Mouse (Mus musculus): ENCODE results near the gene Tmem248. TPM values are rescaled to one million over a fixed set of nuclear protein-coding genes. Genes with fewer than 3 reads are reported as not detected.

The Tmem248 gene
- polyA plus RNA-seq, 2 experiments, result 36.1 to 49.6 TPM

GRCm38 (mm10) chr5:130184193-130184856 is 32.6 kb upstream of the Tmem248 start:
- H3K4me1 ChIP-seq (ENCODE audit: control insufficient read depth, insufficient read depth, low read length), result no peaks in the 10 kb centered on the region
- H3K9ac ChIP-seq (ENCODE audit: low read depth, low read length, severe bottlenecking), result no peak overlapping the region
- peaks cover 4% of the 10 kb centered on the region for H3K36me3 ChIP-seq (ENCODE audit: control insufficient read depth, insufficient read depth, low read length)
- H3K9me3 ChIP-seq (ENCODE audit: control insufficient read depth, low read length), result no peaks in the 10 kb centered on the region
- ATAC-seq (ENCODE audit: low FRiP score, low read depth), result no peak
- H3K27ac ChIP-seq (replicated peaks; ENCODE audit: low read depth, low read length), result no peak overlapping the region
- no peak overlapping the region for H3K4me2 ChIP-seq (replicated peaks; ENCODE audit: low read depth, low read length, severe bottlenecking)
- no peak overlapping the region for H3K4me3 ChIP-seq (replicated peaks; ENCODE audit: low read length)
- H3K27me3 ChIP-seq (ENCODE audit: control insufficient read depth, insufficient read depth, low read length), result no peaks in the 10 kb centered on the region
- no peak for DNase-seq (ENCODE audit: low spot score)
- TF ChIP-seq POLR2A (IDR thresholded peaks at IDR 0.05; ENCODE audit: borderline replicate concordance, extremely low read depth, insufficient read depth, insufficient read length), result no peak
- WGBS, result 85% methylated on average over 9 of the region's 9 CpGs

GRCm38 (mm10) chr5:130185312-130185711 is 31.6 kb upstream of the Tmem248 start:
- Histone ChIP-seq H3K4me2 (replicated peaks; ENCODE audit: low read depth, low read length, severe bottlenecking) (no peak overlapping the region), H3K4me3 (replicated peaks; ENCODE audit: low read length) (no peak overlapping the region), H3K9me3 (ENCODE audit: control insufficient read depth, low read length) (no peaks in the 10 kb centered on the region), H3K36me3 (ENCODE audit: control insufficient read depth, insufficient read depth, low read length) (peaks cover 13% of the 10 kb centered on the region), H3K27ac (replicated peaks; ENCODE audit: low read depth, low read length) (no peak overlapping the region), H3K4me1 (ENCODE audit: control insufficient read depth, insufficient read depth, low read length) (no peaks in the 10 kb centered on the region), H3K9ac (ENCODE audit: low read depth, low read length, severe bottlenecking) (no peak overlapping the region), H3K27me3 (ENCODE audit: control insufficient read depth, insufficient read depth, low read length) (no peaks in the 10 kb centered on the region)
- ATAC-seq (ENCODE audit: low FRiP score, low read depth) (no peak), DNase-seq (ENCODE audit: low spot score) (no peak)
- no peak for TF ChIP-seq POLR2A (IDR thresholded peaks at IDR 0.05; ENCODE audit: borderline replicate concordance, extremely low read depth, insufficient read depth, insufficient read length)
- WGBS, result 87% methylated on average over 6 of the region's 6 CpGs

DNA sequence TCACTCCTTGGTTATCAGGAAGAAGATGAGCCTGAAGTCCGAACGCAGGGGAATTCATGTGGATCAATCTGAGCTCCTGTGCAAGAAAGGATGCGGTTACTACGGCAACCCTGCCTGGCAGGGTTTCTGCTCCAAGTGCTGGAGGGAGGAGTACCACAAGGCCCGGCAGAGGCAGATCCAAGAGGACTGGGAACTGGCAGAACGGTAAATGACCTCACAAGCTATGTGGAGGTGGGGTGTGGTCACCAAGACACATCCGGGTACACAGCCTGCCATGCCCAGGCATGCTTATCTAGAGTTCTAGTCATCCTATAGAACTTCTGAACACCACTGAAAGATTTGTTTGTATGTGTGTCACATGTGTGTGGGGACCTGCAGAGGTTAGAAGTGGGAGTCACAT is 29.5 kb upstream of the Tmem248 start:
- DNase-seq (ENCODE audit: low spot score), result no peak
- H3K36me3 ChIP-seq (ENCODE audit: control insufficient read depth, insufficient read depth, low read length), result peaks cover 33% of the 10 kb centered on the region
- ATAC-seq (ENCODE audit: low FRiP score, low read depth), result no peak
- no peak for TF ChIP-seq POLR2A (IDR thresholded peaks at IDR 0.05; ENCODE audit: borderline replicate concordance, extremely low read depth, insufficient read depth, insufficient read length)
- H3K27me3 ChIP-seq (ENCODE audit: control insufficient read depth, insufficient read depth, low read length), result no peaks in the 10 kb centered on the region
- H3K4me3 ChIP-seq (replicated peaks; ENCODE audit: low read length), result no peak overlapping the region
- H3K9me3 ChIP-seq (ENCODE audit: control insufficient read depth, low read length), result no peaks in the 10 kb centered on the region
- no peak overlapping the region for H3K4me2 ChIP-seq (replicated peaks; ENCODE audit: low read depth, low read length, severe bottlenecking)
- no peak overlapping the region for H3K9ac ChIP-seq (ENCODE audit: low read depth, low read length, severe bottlenecking)
- no peak overlapping the region for H3K27ac ChIP-seq (replicated peaks; ENCODE audit: low read depth, low read length)
- H3K4me1 ChIP-seq (ENCODE audit: control insufficient read depth, insufficient read depth, low read length), result no peaks in the 10 kb centered on the region
- WGBS, result 74% methylated on average over 7 of the region's 7 CpGs

DNA sequence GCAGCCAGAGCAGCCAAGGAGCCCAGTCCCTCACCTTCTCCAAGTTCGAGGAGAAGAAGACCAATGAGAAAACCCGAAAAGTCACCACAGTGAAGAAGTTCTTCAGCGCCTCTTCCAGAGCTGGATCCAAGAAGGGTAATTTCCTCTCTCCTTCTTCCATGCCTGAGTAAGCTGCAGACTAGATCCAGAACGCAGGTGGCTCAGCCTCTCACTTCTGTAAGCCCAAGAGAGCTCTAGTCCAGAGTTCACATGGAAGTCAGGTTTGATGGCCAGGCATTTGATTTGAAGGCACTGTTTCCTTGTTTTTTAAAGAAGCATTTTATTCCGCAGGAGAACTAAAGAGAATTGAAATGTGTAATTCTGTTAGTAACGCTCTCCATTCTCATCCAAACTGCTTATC is 26.0 kb upstream of the Tmem248 start:
- no peaks in the 10 kb centered on the region for H3K27me3 ChIP-seq (ENCODE audit: control insufficient read depth, insufficient read depth, low read length)
- H3K36me3 ChIP-seq (ENCODE audit: control insufficient read depth, insufficient read depth, low read length), result peaks cover 47% of the 10 kb centered on the region
- ATAC-seq (ENCODE audit: low FRiP score, low read depth) (no peak), DNase-seq (ENCODE audit: low spot score) (no peak)
- H3K4me1 ChIP-seq (ENCODE audit: control insufficient read depth, insufficient read depth, low read length), result no peaks in the 10 kb centered on the region
- H3K4me2 ChIP-seq (replicated peaks; ENCODE audit: low read depth, low read length, severe bottlenecking), result no peak overlapping the region
- no peak for TF ChIP-seq POLR2A (IDR thresholded peaks at IDR 0.05; ENCODE audit: borderline replicate concordance, extremely low read depth, insufficient read depth, insufficient read length)
- H3K4me3 ChIP-seq (replicated peaks; ENCODE audit: low read length), result no peak overlapping the region
- H3K9ac ChIP-seq (ENCODE audit: low read depth, low read length, severe bottlenecking), result no peak overlapping the region
- no peak overlapping the region for H3K27ac ChIP-seq (replicated peaks; ENCODE audit: low read depth, low read length)
- H3K9me3 ChIP-seq (ENCODE audit: control insufficient read depth, low read length), result no peaks in the 10 kb centered on the region
- 93% methylated on average over 6 of the region's 6 CpGs for WGBS

DNA sequence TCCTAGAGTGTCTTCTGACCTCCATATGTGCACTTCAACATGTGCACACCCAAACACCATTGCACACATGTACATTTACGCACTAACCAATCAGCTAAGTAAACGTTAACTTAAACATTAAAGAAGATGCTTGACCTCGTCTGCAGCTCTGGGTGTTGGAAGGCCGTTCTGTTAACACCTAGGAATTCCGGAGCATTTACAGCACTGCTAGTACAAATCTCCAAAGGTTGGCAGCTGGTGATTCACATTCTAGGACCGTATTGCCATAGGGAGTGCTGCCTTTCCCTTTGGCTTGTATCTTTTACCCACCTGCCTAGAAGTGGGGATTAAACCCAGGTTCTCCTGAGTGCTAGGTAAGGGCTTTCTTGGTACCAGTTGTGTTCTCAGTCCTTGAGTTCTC is 25.0 kb upstream of the Tmem248 start:
- no peaks in the 10 kb centered on the region for H3K4me1 ChIP-seq (ENCODE audit: control insufficient read depth, insufficient read depth, low read length)
- no peak for ATAC-seq (ENCODE audit: low FRiP score, low read depth)

More for the DNA sequence above, 25.0 kb upstream of the Tmem248 start:
- no peak for DNase-seq (ENCODE audit: low spot score)
- no peak overlapping the region for H3K4me2 ChIP-seq (replicated peaks; ENCODE audit: low read depth, low read length, severe bottlenecking)
- no peak overlapping the region for H3K27ac ChIP-seq (replicated peaks; ENCODE audit: low read depth, low read length)
- no peaks in the 10 kb centered on the region for H3K27me3 ChIP-seq (ENCODE audit: control insufficient read depth, insufficient read depth, low read length)
- H3K4me3 ChIP-seq (replicated peaks; ENCODE audit: low read length), result no peak overlapping the region
- WGBS, result 80% methylated on average over 6 of the region's 6 CpGs
- no peaks in the 10 kb centered on the region for H3K9me3 ChIP-seq (ENCODE audit: control insufficient read depth, low read length)
- no peak overlapping the region for H3K9ac ChIP-seq (ENCODE audit: low read depth, low read length, severe bottlenecking)
- peaks cover 47% of the 10 kb centered on the region for H3K36me3 ChIP-seq (ENCODE audit: control insufficient read depth, insufficient read depth, low read length)
- no peak for TF ChIP-seq POLR2A (IDR thresholded peaks at IDR 0.05; ENCODE audit: borderline replicate concordance, extremely low read depth, insufficient read depth, insufficient read length)

Data from limb, embryonic 14.5 days (tissue).